In the genomic region with DNA sequence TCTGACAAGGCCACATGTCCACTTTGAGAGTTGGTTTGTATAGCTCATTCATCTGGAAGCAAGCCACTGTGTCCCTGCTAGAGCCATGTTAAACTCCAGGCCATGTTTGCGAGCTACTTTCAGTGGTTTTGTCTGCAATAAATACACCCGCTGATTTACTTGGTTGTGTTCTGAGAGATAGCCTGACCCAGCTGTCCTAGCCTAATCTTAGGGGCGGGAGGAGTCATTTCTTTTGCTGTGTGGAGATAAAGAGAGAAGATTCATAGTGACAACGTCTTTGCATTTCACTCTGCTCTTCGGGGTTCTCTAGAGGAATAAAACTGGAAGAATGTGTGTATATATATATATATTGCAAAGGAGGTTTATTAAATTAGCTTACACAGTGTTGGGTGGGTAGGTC, we compare ENCODE assay signal across 18 mouse cellular contexts.
"Had no signal": no experiment of that assay in that cellular context is flagged by ENCODE, and none has a peak within 500 bp of the region (broad histone marks: within the 10 kb centered on the region; RNA-seq: fewer than 3 reads in every experiment).

No protein-coding gene starts in this region.

- H3K27ac ChIP-seq: kidney, postnatal 0 days; layer of hippocampus, adult 2 months; left cerebral cortex, adult 2 months; limb, embryonic 12.5 days; limb, embryonic 15.5 days; macrophage had no signal

- H3K9ac ChIP-seq: limb, embryonic 12.5 days; limb, embryonic 15.5 days; lung, embryonic 14.5 days had no signal

- ATAC-seq: lung, postnatal 0 days had no signal

- H3K27me3 ChIP-seq: limb, embryonic 12.5 days; limb, embryonic 15.5 days; megakaryocyte, embryonic 14.5 days had no signal

- H3K4me3 ChIP-seq: layer of hippocampus, adult 2 months; left cerebral cortex, adult 2 months; limb, embryonic 12.5 days; limb, embryonic 15.5 days; megakaryocyte, embryonic 14.5 days had no signal

- H3K4me1 ChIP-seq: limb, embryonic 12.5 days; limb, embryonic 15.5 days; megakaryocyte, embryonic 14.5 days had no signal

- H3K9me3 ChIP-seq: limb, embryonic 12.5 days; limb, embryonic 15.5 days had no signal

- H3K36me3 ChIP-seq: limb, embryonic 12.5 days; limb, embryonic 15.5 days had no signal

- H3K4me2 ChIP-seq: limb, embryonic 12.5 days; limb, embryonic 15.5 days; lung, embryonic 14.5 days; midbrain, embryonic 11.5 days had no signal

- DNase-seq: kidney, adult 2 months; kidney, postnatal 25 days; layer of hippocampus, adult 9-11 months; layer of hippocampus, postnatal 36 days; left cerebral cortex, postnatal 4 days; lung, embryonic 14.5 days; midbrain, embryonic 14.5 days; thymus, adult 18-20 months; thymus, postnatal 36 days had no signal
